23 mouse cellular contexts compared by ENCODE assay signal in the genomic region with DNA sequence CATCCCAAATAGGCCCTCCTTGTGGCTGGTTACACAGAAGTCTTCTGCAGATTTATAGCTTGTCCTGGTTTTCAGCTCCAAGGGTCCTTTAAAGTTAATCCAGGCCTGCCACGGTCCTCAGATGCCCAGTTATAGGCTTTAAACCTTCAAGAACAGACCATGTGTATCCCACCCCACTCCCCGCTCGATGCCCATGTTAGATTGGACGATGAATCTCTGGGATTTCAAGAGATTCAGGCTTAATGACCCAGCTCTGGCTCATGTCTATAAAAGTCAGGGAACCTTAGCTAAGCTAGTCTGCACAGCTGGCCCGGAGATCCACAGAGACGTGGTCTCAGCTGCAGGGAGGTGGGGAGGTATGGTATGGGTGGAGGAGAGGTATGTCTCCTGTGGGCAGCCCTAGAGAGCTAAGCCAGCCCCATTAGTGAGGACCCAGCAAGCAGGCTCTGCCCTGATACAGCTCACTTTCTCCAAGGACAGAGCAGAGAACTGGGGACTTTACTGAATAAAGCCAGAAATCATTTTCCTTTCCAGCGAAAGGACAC.
"Had no signal": no experiment of that assay in that cellular context is flagged by ENCODE, and none has a peak within 500 bp of the region (broad histone marks: within the 10 kb centered on the region; RNA-seq: fewer than 3 reads in every experiment).

No protein-coding gene starts in this region.

- H3K4me1 ChIP-seq: forebrain, embryonic 15.5 days; hindbrain, embryonic 13.5 days; hindbrain, embryonic 15.5 days; limb, embryonic 15.5 days; liver, embryonic 12.5 days had no signal

- H3K27me3 ChIP-seq: forebrain, embryonic 15.5 days; heart, embryonic 12.5 days; hindbrain, embryonic 13.5 days; hindbrain, embryonic 15.5 days; limb, embryonic 15.5 days; liver, embryonic 12.5 days had no signal

- H3K36me3 ChIP-seq: forebrain, embryonic 15.5 days; heart, embryonic 10.5 days; heart, embryonic 12.5 days; hindbrain, embryonic 13.5 days; hindbrain, embryonic 15.5 days; limb, embryonic 13.5 days; limb, embryonic 15.5 days; liver, embryonic 12.5 days had no signal

- DNase-seq: forebrain, postnatal 0 days; gastrocnemius, postnatal 14 days; gastrocnemius, postnatal 36 days; heart, adult 18-20 months; heart, postnatal 10 days; heart, postnatal 36 days; kidney, adult 18-20 months; kidney, postnatal 14 days; kidney, postnatal 36 days; layer of hippocampus, adult 9-11 months; layer of hippocampus, postnatal 36 days; left cerebral cortex, postnatal 4 days had no signal

- H3K9me3 ChIP-seq: forebrain, embryonic 15.5 days; heart, embryonic 10.5 days; heart, embryonic 12.5 days; hindbrain, embryonic 13.5 days; hindbrain, embryonic 15.5 days; limb, embryonic 13.5 days; limb, embryonic 15.5 days; liver, embryonic 12.5 days had no signal

- H3K4me3 ChIP-seq: forebrain, embryonic 15.5 days; heart, embryonic 10.5 days; heart, embryonic 12.5 days; hindbrain, embryonic 13.5 days; hindbrain, embryonic 15.5 days; limb, embryonic 13.5 days; limb, embryonic 15.5 days; liver, embryonic 12.5 days had no signal

- ATAC-seq: forebrain, embryonic 15.5 days; forebrain, postnatal 0 days; hindbrain, postnatal 0 days; intestine, embryonic 16.5 days; liver, embryonic 12.5 days had no signal

- H3K4me2 ChIP-seq: forebrain, embryonic 15.5 days; heart, embryonic 12.5 days; hindbrain, embryonic 13.5 days; hindbrain, embryonic 15.5 days; limb, embryonic 13.5 days; limb, embryonic 15.5 days; liver, embryonic 12.5 days had no signal

- H3K9ac ChIP-seq: forebrain, embryonic 15.5 days; forebrain, postnatal 0 days; heart, embryonic 12.5 days; hindbrain, embryonic 13.5 days; hindbrain, embryonic 15.5 days; limb, embryonic 13.5 days; limb, embryonic 15.5 days; liver, embryonic 12.5 days; liver, embryonic 14.5 days had no signal

- H3K27ac ChIP-seq: forebrain, embryonic 15.5 days; heart, embryonic 10.5 days; hindbrain, embryonic 13.5 days; hindbrain, embryonic 15.5 days; hindbrain, postnatal 0 days; limb, embryonic 13.5 days; limb, embryonic 15.5 days; liver, embryonic 12.5 days; liver, embryonic 14.5 days had no signal
